Mouse (Mus musculus) adipocyte (in vitro differentiated cells): ENCODE results near the gene Olfr506.
"Not testable (repeated sequence)": the region's sequence is repeated elsewhere in the genome, so short reads cannot be mapped to it uniquely, and the experiment has no call there.

Source experiments
- DNase-seq: peaks from one replicate; pipeline ENCODE4 v3.0.0-alpha.2; 2016; ENCODE audit warnings: low spot score

Olfr506 gene

DNA sequence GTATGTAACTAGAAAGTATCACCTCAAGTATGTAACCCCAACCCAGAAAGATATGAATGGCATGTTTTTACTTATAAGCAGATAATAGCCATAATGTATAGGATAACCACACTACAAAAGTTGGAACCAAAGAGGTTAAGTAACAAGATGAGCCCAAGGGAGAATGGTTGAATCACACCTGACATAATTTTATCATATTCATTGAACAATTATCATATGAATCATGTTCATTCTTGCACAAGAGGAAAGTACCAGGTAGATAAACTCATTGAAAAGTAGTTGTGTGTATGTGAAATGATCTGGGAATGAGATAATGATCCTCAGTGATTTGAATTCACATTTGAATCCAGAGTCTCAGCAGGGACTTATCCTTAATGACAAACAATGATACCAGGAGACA, at the start of gene Olfr506:
Olfr506 (plus strand) TSS at position 301 of the 400 bp plus-strand sequence.
- no peak for DNase-seq

DNA sequence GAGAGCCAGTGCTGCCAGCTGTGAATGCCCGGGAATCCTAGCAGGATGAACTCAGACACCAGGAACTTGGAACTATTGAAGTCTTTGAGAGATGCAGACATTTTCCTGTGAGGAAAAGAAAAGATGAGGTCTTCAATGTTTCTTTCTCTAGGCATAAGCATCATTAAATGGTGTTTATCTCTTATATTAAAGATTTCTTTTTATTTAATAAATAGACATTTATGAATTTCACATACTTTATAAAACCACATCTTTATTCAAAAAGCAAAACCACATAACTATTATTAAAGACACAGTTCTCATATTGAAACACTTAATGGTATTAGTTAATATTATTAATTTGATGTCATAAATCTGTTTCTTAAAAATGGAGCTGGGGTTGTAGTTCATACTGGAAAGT, 44.9 kb upstream of the Olfr506 start, which contains the start of gene Olfr504:
Olfr504 (minus strand) TSS at position 101 of the 400 bp plus-strand sequence.
- DNase-seq, result no peak

DNA sequence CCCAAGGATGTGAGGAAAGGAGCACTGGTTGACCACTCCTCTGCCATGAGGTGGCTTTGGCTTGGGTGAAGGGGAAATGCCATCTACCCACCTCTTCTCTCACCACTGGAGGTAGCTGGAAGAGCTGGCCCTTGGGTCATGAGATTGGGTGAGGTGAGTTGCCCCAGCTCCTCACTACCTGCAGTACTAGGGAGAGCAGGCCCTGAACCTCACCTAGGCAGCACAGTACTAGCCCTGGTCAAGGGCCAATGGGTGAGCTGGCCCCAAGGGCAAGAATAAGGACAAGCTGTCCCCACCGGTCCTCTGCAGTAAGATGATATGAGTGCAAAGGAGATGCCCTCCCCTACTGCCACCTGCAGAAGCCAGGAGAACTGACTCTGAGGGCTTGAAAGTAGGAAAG, 20.8 kb upstream of the Olfr506 start:
- DNase-seq, result no peak

DNA sequence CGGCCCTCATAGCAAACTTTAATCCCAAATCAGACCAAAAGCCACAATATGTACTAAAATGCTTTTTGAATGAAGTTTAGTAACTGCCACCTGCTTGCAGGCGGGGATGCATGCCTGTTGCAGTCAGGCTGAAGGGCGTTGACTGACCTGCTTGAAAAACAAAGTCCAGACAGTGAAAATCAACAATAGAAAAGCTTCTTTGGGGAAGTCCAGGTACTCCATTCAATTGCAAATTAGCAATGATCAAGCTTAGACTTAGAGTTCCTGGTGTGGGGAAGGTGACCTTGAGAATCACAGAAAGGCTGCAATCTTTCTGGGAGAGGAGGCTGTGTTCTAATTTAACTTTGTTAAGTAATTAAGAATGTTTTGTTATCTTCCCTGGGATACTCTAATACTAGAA, 8.7 kb upstream of the Olfr506 start:
- not testable (repeated sequence) for DNase-seq

- no peak for DNase-seq
These were observed 3.5 kb downstream of the Olfr506 start for GRCm38 (mm10) chr7:108614110-108614509.

GRCm38 (mm10) chr7:108616781-108617180, 6.2 kb downstream of the Olfr506 start:
- DNase-seq, result not testable (repeated sequence)

- no peak for DNase-seq
These were observed 10.9 kb downstream of the Olfr506 start, which contains the start of gene Olfr507 for GRCm38 (mm10) chr7:108621514-108621913. TSS of gene Olfr507 (plus strand) at chr7:108621814.

- no peak for DNase-seq
These were observed 19.1 kb downstream of the Olfr506 start, which contains the start of gene Olfr508 for GRCm38 (mm10) chr7:108629694-108630093. TSS of gene Olfr508 (plus strand) at chr7:108629994.

DNA sequence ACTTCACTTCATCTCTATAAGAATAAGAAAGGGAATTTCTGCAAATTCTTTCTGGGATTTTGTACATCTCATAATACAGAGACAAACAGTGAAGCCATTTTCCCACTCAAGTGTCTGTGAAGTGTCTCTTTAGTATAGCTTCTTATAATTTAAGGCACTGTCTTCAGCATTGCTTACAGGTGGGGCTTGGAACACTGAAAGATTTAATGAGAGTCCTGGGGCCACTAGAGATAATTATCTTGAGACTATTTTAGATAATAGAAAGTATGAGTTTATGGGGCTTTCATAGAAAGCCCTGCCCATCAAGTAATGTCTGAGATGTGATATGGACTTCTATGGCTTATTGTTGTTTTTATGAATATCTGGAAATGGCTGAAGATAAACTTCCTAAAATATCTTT, 41.2 kb downstream of the Olfr506 start, which contains the start of gene Olfr509:
Olfr509 (minus strand) TSS at position 101 of the 400 bp plus-strand sequence.
- DNase-seq, result no peak

GRCm38 (mm10) chr7:108662419-108662818, 51.8 kb downstream of the Olfr506 start:
- no peak for DNase-seq
